Mouse (Mus musculus): Measurements from ENCODE around the gene Dpp9. TPM values are rescaled to one million over a fixed set of nuclear protein-coding genes. Genes with fewer than 3 reads are reported as not detected.
"Not testable (repeated sequence)": the region's sequence is repeated elsewhere in the genome, so short reads cannot be mapped to it uniquely, and the experiment has no call there.

Dpp9 gene
- polyA plus RNA-seq (2012; ENCODE audit: insufficient read depth, insufficient read length, low replicate concordance, missing spikeins) = not detected in 2 replicates

DNA sequence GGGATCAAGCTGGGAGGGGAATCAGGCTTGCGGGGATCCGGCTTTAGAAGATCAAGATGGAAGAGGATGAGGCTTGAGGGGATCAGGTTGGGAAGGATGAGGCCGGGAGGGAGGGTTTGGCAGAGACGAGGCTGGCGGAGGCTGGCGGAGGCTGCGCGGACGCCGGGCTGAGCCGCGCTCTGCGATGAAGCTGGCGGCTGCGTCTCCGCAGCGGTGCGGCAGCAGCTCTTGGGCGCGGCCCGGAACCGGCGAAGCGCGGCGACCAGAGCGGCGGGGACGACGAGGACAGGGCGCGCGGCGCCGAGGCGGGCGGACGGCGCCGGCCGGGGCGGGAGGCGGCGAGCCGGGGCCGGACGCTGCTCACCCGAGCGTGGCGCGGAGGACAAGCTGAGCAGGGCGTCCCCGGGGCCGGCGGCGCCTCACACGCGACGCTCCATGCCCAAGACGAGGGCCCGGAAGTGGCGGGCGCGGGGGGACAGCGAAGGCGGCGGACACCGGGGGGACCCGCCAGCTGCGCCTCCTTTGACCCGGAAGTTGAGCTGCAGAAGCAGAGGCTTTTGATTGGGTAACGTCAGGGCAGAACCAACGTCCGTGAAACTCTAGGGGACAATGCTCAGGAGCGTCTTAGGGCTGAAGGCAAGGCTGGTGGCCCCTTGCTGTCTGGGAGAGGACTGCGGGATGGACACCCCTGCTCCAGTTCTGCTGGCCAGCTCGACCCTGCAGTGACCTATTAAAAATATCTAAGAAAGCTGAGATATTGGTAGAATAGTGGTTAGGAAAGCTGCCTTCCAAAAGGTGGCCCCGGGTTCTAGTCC lies at the start of gene Dpp9:
Gene Dpp9, minus strand, starts transcription at position 529 of the 815 bp plus-strand sequence.
- no peak for TF ChIP-seq CTCF (IDR thresholded peaks at IDR 0.05; ENCODE audit: insufficient read depth, low read depth, low read length)
- TF ChIP-seq POLR2A (IDR thresholded peaks at IDR 0.05; ENCODE audit: insufficient read depth, low read depth, low read length) = peak; percentile 73
- WGBS = under 1% methylated on average over 74 of the region's 78 CpGs
- Histone ChIP-seq H3K27ac (ENCODE audit: insufficient read depth, low read depth, low read length) (peak within 1 kb of the TSS; percentile 85), H3K4me3 (ENCODE audit: insufficient read depth, low read depth, low read length) (peak within 1 kb of the TSS; percentile 92), H3K4me1 (ENCODE audit: control insufficient read depth, insufficient read depth, low read length) (peaks cover 25% of the 10 kb centered on the region)

DNA sequence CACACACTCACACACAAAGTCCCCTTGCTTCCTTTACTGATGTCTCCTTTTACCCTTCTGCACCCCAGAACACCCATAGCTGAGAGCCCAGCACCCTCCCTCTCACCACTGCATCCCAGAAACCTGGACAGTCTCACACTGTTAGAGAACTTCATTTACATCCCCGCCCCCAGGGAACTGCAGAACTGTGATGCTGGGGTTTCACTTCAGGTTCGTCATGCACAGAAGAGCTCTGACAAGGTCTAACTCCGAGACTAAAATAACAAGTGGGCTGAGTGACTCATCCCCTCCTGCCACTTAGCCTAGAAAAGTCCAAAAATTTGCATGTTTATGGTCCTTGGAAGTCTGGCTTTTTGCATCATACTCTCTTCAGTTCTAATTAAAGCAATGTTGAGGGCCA lies 47.6 kb upstream of the Dpp9 start:
- peaks cover 36% of the 10 kb centered on the region for H3K4me1 ChIP-seq (ENCODE audit: control insufficient read depth, insufficient read depth, low read length)
- no peak overlapping the region for H3K4me3 ChIP-seq (ENCODE audit: insufficient read depth, low read depth, low read length)
- TF ChIP-seq POLR2A (IDR thresholded peaks at IDR 0.05; ENCODE audit: insufficient read depth, low read depth, low read length) (no peak), CTCF (IDR thresholded peaks at IDR 0.05; ENCODE audit: insufficient read depth, low read depth, low read length) (no peak)
- H3K27ac ChIP-seq (ENCODE audit: insufficient read depth, low read depth, low read length) = peak overlapping the region; percentile 68
- 25% methylated on average over 3 of the region's 3 CpGs for WGBS

DNA sequence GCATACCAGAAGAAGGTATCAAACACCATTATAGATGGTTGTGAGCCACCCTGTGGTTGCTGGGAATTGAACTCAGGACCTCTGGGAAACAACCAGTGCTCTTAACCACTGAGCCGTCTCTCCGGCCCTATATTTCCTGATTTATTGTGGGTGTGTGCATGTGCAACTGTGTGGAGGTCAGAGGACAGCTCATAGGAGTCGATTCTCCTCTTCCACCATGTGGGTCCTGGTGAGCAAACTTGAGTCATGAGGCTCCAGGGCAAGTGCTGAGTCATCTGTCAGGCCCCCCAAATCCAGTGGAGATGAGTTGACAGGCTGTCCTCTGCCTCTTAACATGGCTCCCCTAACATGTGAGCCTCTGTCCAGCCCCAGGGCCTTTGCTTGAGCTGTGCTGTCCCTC lies 47.2 kb upstream of the Dpp9 start:
- WGBS = 43% methylated on average over 3 of the region's 3 CpGs
- TF ChIP-seq POLR2A (IDR thresholded peaks at IDR 0.05; ENCODE audit: insufficient read depth, low read depth, low read length) = no peak
- TF ChIP-seq CTCF (IDR thresholded peaks at IDR 0.05; ENCODE audit: insufficient read depth, low read depth, low read length) = no peak
- Histone ChIP-seq H3K4me3 (ENCODE audit: insufficient read depth, low read depth, low read length) (no peak overlapping the region), H3K27ac (ENCODE audit: insufficient read depth, low read depth, low read length) (peak overlapping the region; percentile 68), H3K4me1 (ENCODE audit: control insufficient read depth, insufficient read depth, low read length) (peaks cover 40% of the 10 kb centered on the region)

DNA sequence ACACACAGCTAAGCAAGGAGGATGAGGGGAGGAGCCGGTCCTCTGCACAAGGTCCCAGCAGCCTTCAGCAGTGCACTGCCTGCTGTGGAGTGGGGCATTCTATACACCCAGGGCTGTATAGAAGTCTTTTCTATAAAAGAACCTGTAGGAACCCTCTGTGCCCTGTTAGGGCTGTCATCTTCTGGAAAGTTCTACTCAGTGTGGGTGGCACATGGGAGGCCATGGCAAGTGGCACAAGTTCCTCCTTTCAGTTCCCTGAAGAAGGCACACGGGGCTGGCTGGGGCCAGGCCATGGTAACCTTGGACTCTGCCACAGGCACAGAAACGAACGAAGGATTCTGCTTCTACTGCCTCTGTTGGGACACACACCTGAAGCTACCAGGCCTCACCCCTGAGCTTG lies 46.3 kb upstream of the Dpp9 start:
- WGBS = 89% methylated on average over 4 of the region's 4 CpGs
- H3K4me3 ChIP-seq (ENCODE audit: insufficient read depth, low read depth, low read length) = no peak overlapping the region
- peaks cover 40% of the 10 kb centered on the region for H3K4me1 ChIP-seq (ENCODE audit: control insufficient read depth, insufficient read depth, low read length)
- H3K27ac ChIP-seq (ENCODE audit: insufficient read depth, low read depth, low read length) = no peak overlapping the region
- no peak for TF ChIP-seq CTCF (IDR thresholded peaks at IDR 0.05; ENCODE audit: insufficient read depth, low read depth, low read length)
- TF ChIP-seq POLR2A (IDR thresholded peaks at IDR 0.05; ENCODE audit: insufficient read depth, low read depth, low read length) = no peak

DNA sequence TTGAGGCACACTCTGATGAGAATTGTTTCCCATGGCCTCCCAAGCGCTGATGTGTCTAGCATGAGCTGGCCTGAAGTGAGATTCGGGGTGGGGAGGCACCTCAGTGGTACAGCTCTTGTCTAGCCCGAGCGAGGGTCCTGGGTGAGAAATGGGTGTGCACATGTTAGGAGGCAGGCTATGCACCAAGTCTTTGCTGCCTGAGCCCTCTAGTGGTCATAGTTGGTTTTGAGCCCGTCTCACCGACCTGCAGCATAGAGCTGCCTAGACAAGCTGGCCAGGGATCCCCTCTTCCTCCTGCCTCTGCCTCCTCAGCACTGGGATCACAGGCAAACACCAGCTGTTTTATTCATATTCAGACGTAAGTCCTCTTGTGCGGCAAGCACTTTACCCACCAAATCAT lies 45.3 kb upstream of the Dpp9 start:
- no peak overlapping the region for H3K4me3 ChIP-seq (ENCODE audit: insufficient read depth, low read depth, low read length)
- TF ChIP-seq CTCF (IDR thresholded peaks at IDR 0.05; ENCODE audit: insufficient read depth, low read depth, low read length) = peak; percentile 62; the same call in 1 of the 2 replicates
- no peak for TF ChIP-seq POLR2A (IDR thresholded peaks at IDR 0.05; ENCODE audit: insufficient read depth, low read depth, low read length)
- H3K4me1 ChIP-seq (ENCODE audit: control insufficient read depth, insufficient read depth, low read length) = peaks cover 42% of the 10 kb centered on the region
- 14% methylated on average over 8 of the region's 8 CpGs for WGBS
- H3K27ac ChIP-seq (ENCODE audit: insufficient read depth, low read depth, low read length) = no peak overlapping the region

DNA sequence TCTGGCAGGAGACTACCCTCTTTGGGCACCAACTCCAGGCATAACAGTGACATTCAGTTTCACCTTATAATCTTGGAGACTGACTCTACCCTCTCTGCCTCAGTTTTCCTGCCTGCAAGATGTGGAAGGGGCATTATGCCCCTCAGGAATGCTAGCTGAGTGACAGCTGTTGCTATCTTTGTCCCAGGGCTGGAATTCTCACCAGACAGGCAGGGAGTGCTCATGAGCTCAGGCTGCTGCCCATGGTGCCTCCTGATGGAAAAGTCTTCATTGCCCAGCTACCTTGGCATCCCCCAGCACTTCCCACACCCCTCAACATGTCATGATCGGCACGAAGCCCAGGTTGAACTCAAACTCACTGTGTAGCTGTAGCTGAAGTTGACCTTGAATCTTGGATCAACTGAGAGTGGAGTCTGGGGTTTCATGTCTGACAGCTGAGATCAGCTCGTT lies 44.0 kb upstream of the Dpp9 start:
- no peak overlapping the region for H3K27ac ChIP-seq (ENCODE audit: insufficient read depth, low read depth, low read length)
- H3K4me1 ChIP-seq (ENCODE audit: control insufficient read depth, insufficient read depth, low read length) = peaks cover 55% of the 10 kb centered on the region
- H3K4me3 ChIP-seq (ENCODE audit: insufficient read depth, low read depth, low read length) = no peak overlapping the region
- WGBS = 67% methylated on average over 3 of the region's 3 CpGs
- TF ChIP-seq CTCF (IDR thresholded peaks at IDR 0.05; ENCODE audit: insufficient read depth, low read depth, low read length) (no peak), POLR2A (IDR thresholded peaks at IDR 0.05; ENCODE audit: insufficient read depth, low read depth, low read length) (no peak)

DNA sequence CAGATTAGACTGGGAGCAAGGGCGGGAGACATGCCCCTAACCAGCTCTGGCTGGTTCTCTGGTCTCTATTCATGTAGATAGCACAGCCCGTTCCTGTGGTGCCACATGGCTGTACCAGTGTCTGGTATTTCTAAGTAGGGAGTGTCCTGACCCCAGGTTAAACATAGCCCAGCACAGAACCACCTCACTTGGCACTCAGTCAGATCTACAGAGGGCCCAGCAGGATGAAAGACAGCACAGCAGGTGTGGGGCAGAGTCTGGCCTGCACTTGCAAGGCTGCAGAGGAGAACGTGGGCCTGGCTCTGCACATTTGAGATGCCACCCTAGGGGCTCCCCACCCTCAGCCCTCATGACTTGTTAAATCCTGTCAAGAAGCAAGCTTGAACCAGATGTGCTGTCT lies 42.5 kb upstream of the Dpp9 start:
- TF ChIP-seq POLR2A (IDR thresholded peaks at IDR 0.05; ENCODE audit: insufficient read depth, low read depth, low read length) (no peak), CTCF (IDR thresholded peaks at IDR 0.05; ENCODE audit: insufficient read depth, low read depth, low read length) (no peak)
- H3K4me3 ChIP-seq (ENCODE audit: insufficient read depth, low read depth, low read length) = no peak overlapping the region
- H3K27ac ChIP-seq (ENCODE audit: insufficient read depth, low read depth, low read length) = no peak overlapping the region
- 53% methylated on average over 3 of the region's 3 CpGs for WGBS
- H3K4me1 ChIP-seq (ENCODE audit: control insufficient read depth, insufficient read depth, low read length) = peaks cover 59% of the 10 kb centered on the region

DNA sequence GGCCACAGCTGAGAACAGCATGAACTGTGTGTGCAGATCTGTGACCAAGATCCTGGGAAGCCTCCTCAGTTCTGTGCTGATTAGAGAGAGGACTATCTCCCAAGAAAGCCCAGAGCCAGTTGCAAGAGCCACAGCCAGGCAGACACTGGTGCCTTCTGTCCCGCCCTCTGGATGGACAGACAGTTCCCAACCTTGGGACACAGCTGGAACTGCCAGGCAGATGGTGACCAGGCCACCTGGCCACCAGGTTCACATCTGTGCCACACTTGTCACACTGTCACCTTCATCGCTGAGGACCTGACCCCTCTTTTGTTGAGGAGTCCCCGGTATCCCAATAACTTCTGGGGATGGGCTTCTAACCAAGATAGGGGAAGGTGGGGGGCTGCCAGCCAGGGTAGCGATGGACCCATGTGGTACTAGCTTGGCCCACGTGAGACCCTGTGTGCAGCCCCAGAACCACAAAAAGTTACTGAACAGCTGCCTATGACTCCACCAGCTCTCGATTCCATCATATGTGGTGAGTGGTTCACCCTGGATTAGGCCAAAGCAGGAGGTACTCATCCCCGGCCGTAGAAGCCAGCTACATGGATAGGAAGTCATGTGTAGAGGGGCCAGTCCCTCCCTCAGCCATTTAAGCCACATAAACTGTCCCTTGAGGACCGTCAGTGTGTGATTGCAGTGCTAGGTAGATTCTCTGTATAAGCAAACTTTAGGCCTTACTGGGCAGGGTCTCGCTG lies 40.8 kb upstream of the Dpp9 start:
- no peak for TF ChIP-seq CTCF (IDR thresholded peaks at IDR 0.05; ENCODE audit: insufficient read depth, low read depth, low read length)
- no peak for TF ChIP-seq POLR2A (IDR thresholded peaks at IDR 0.05; ENCODE audit: insufficient read depth, low read depth, low read length)

DNA sequence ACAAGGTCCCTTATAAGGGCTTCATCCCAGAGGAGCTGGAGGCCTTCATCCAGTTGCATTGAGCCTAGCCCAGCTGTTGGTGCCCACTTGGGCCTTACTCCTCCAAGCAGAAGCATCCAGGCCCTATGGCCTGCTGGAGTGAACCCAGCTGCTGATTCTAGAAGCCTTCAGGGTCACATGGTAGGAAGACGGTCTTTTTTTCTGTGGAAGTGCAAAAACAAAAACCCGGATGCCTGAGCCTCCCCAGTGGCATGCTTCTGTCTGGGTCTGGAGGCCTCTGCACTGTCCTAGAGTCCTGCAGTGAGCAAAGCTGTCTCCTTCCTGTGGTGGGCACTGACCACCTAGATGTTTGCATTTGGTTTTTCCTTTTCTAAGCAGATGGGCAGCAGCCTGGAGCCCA lies 40.1 kb upstream of the Dpp9 start:
- peak overlapping the region; percentile 62; the same call in 1 of the 2 replicates for H3K4me3 ChIP-seq (ENCODE audit: insufficient read depth, low read depth, low read length)
- H3K4me1 ChIP-seq (ENCODE audit: control insufficient read depth, insufficient read depth, low read length) = peaks cover 54% of the 10 kb centered on the region
- H3K27ac ChIP-seq (ENCODE audit: insufficient read depth, low read depth, low read length) = not testable (repeated sequence)
- 38% methylated on average over 2 of the region's 2 CpGs for WGBS

More for the DNA sequence above, 40.8 kb upstream of the Dpp9 start:
- H3K4me3 ChIP-seq (ENCODE audit: insufficient read depth, low read depth, low read length) = no peak overlapping the region
- WGBS = 87% methylated on average over 10 of the region's 10 CpGs
- H3K4me1 ChIP-seq (ENCODE audit: control insufficient read depth, insufficient read depth, low read length) = peaks cover 56% of the 10 kb centered on the region
- H3K27ac ChIP-seq (ENCODE audit: insufficient read depth, low read depth, low read length) = no peak overlapping the region

DNA sequence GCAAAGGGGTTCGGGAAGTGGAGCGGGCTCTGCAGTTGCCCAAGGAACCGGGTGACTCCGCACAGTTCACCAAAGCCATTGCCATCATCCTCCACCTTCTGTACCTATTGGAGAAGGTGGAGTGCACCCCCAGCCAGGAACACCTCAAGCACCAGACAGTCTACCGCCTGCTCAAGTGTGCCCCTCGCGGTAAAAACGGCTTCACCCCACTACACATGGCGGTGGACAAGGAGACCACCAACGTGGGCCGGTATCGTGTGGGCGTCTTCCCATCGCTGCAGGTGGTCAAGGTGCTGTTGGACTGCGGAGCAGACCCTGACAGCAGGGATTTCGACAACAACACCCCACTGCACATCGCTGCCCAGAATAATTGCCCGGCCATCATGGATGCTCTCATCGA lies 39.6 kb upstream of the Dpp9 start:
- Histone ChIP-seq H3K4me1 (ENCODE audit: control insufficient read depth, insufficient read depth, low read length) (peaks cover 54% of the 10 kb centered on the region), H3K4me3 (ENCODE audit: insufficient read depth, low read depth, low read length) (peak overlapping the region; percentile 62; the same call in 1 of the 2 replicates)
- 88% methylated on average over 19 of the region's 19 CpGs for WGBS
- not testable (repeated sequence) for H3K27ac ChIP-seq (ENCODE audit: insufficient read depth, low read depth, low read length)
